Mouse (Mus musculus): ENCODE measurements around the gene Hebp2. TPM values are rescaled to one million over a fixed set of nuclear protein-coding genes. Genes with fewer than 3 reads are reported as not detected.
A peak's percentile ranks its signal among the peaks of the same experiment; 100 is the strongest.

Gene Hebp2
- polyA plus RNA-seq, 1 experiment = 14.3 TPM

DNA sequence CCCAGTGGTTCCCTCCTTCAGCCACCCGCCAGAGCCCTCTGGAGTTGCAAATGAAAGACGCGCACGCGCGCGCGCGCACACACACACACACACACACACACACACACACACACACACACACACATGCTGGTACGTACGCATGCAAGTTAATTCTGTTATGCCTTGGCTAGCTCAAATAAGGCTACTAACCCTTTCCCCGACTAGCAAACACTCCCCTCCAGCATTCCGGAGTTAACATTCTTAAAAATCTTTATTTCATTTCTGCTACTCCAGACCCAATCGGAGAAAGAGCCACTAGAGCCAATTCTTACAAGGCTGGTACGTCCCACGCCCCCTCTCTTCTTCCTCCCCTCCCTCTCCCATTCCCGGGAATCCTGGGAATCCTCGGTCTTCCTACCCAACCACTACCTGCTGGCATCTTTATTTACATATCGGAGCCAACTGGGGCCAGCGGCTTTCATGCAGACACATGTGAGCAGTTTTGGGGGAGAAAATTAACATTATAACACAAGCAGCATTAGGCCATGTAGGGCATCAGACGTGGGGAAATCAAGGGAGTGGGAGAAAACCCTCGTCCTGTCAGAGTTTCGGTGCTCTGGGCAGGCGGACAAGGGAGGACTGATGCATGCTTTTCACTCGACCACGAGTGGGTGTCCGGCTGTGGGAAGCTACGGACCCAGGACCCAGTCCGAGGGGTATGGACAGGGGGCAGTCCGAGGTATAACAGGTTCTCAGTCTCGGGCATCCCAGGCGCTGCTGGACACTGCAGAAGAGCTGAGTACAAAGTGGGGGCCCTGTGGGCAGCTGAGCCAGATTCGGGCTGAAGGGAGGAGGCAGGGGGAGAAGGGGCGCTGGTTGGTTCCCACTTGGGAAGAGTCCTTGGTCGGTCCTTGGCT is 3.7 kb upstream of the Hebp2 start:
- H3K4me1 ChIP-seq (ENCODE audit: control insufficient read depth, insufficient read depth, low read length) = no peaks in the 10 kb centered on the region
- H3K9me3 ChIP-seq (replicated peaks; ENCODE audit: control insufficient read depth, insufficient read depth, low read length, poor library complexity, severe bottlenecking) = no peaks in the 10 kb centered on the region
- 0 out of 2 replicates have a peak overlapping the region, but pooled peaks have one; percentile 4 for H3K4me3 ChIP-seq (ENCODE audit: low read depth, low read length)
- no peak overlapping the region for H3K9ac ChIP-seq (ENCODE audit: low read depth, poor library complexity, severe bottlenecking)
- no peak overlapping the region for H3K27ac ChIP-seq (ENCODE audit: insufficient read depth, low read length)
- H3K27me3 ChIP-seq (ENCODE audit: control insufficient read depth, insufficient read depth, low read length, poor library complexity, severe bottlenecking) = no peaks in the 10 kb centered on the region
- no peak for TF ChIP-seq POLR2A (IDR thresholded peaks at IDR 0.05; ENCODE audit: insufficient read depth, low read length)
- no peak for TF ChIP-seq CTCF (IDR thresholded peaks at IDR 0.05; ENCODE audit: low read depth, low read length)
- TF ChIP-seq EP300 (IDR thresholded peaks at IDR 0.05; ENCODE audit: insufficient read depth, low read depth, low read length) = no peak
- H3K36me3 ChIP-seq (ENCODE audit: control insufficient read depth, insufficient read depth, low read length, poor library complexity, severe bottlenecking) = no peaks in the 10 kb centered on the region

DNA sequence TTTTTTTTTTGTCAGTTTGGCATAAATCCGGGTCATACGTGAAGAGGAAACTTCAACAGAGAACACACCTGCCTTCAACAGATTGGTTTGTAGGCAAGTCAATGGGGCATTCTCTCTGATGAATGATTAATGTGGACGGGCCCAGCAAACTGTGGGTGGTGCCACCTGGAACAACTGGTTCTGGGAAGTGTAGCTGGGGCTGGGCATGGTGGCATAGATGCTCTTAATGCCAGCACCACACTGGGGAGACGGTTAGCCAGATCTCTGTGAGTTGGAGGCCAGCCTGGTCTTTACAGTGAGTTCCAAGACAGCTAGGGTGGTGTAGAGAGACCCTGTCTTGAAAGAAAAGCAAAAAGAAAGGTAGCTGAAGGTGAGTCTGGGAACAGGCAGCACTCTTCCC is 1.5 kb upstream of the Hebp2 start:
- TF ChIP-seq CTCF (IDR thresholded peaks at IDR 0.05; ENCODE audit: low read depth, low read length) (no peak), EP300 (IDR thresholded peaks at IDR 0.05; ENCODE audit: insufficient read depth, low read depth, low read length) (no peak), POLR2A (IDR thresholded peaks at IDR 0.05; ENCODE audit: insufficient read depth, low read length) (no peak)
- no peaks in the 10 kb centered on the region for H3K36me3 ChIP-seq (ENCODE audit: control insufficient read depth, insufficient read depth, low read length, poor library complexity, severe bottlenecking)
- H3K9me3 ChIP-seq (replicated peaks; ENCODE audit: control insufficient read depth, insufficient read depth, low read length, poor library complexity, severe bottlenecking) = no peaks in the 10 kb centered on the region
- H3K27ac ChIP-seq (ENCODE audit: insufficient read depth, low read length) = no peak overlapping the region
- no peak overlapping the region for H3K9ac ChIP-seq (ENCODE audit: low read depth, poor library complexity, severe bottlenecking)
- no peak overlapping the region for H3K4me3 ChIP-seq (ENCODE audit: low read depth, low read length)
- H3K27me3 ChIP-seq (ENCODE audit: control insufficient read depth, insufficient read depth, low read length, poor library complexity, severe bottlenecking) = no peaks in the 10 kb centered on the region
- H3K4me1 ChIP-seq (ENCODE audit: control insufficient read depth, insufficient read depth, low read length) = no peaks in the 10 kb centered on the region

DNA sequence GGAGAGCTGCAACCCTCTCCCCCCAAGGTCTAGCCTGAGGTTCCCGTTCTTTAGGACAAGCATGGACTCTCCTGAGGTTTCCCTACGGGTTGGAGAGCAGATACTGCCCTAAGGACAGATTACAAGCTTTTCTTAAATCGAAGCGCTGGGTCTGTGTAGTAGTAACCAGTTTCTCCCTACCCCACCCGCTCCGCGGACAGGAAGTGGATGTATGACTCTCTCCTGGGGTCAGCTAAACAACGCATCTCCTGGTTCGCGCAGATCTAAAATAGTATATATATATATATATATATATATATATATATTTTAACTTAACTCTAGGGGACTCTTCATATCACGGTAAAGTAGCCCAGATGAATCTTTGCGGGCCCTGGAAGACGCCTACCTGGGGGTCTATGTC is 567 bp downstream of the Hebp2 start:
- Histone ChIP-seq H3K27me3 (ENCODE audit: control insufficient read depth, insufficient read depth, low read length, poor library complexity, severe bottlenecking) (no peaks in the 10 kb centered on the region), H3K4me1 (ENCODE audit: control insufficient read depth, insufficient read depth, low read length) (no peaks in the 10 kb centered on the region), H3K9ac (ENCODE audit: low read depth, poor library complexity, severe bottlenecking) (peak overlapping the region; percentile 80), H3K9me3 (replicated peaks; ENCODE audit: control insufficient read depth, insufficient read depth, low read length, poor library complexity, severe bottlenecking) (no peaks in the 10 kb centered on the region), H3K4me3 (ENCODE audit: low read depth, low read length) (peak overlapping the region; percentile 57), H3K36me3 (ENCODE audit: control insufficient read depth, insufficient read depth, low read length, poor library complexity, severe bottlenecking) (no peaks in the 10 kb centered on the region), H3K27ac (ENCODE audit: insufficient read depth, low read length) (no peak overlapping the region)
- TF ChIP-seq POLR2A (IDR thresholded peaks at IDR 0.05; ENCODE audit: insufficient read depth, low read length) (no peak), CTCF (IDR thresholded peaks at IDR 0.05; ENCODE audit: low read depth, low read length) (no peak), EP300 (IDR thresholded peaks at IDR 0.05; ENCODE audit: insufficient read depth, low read depth, low read length) (no peak)

DNA sequence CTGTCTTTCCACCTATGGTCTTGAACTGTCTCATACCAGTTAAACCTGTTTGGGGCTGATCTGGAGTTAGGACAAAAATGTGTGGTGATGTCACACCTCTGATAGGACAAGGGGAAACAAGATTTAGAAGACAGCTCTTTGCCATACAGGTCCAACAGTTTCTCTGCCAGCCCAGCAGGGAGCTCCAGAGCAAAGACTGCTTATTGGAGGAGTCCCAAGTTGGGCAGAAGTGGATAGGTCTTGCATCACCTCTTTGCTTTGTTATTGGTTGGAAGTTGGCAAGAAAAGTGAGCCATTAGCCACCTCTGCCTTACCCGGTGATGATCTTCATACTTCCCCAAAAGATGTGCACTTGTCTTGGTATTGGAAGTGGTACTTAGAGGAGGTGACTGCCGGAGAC is 9.0 kb downstream of the Hebp2 start:
- H3K4me3 ChIP-seq (ENCODE audit: low read depth, low read length) = no peak overlapping the region
- no peaks in the 10 kb centered on the region for H3K4me1 ChIP-seq (ENCODE audit: control insufficient read depth, insufficient read depth, low read length)
- no peak overlapping the region for H3K27ac ChIP-seq (ENCODE audit: insufficient read depth, low read length)
- no peaks in the 10 kb centered on the region for H3K27me3 ChIP-seq (ENCODE audit: control insufficient read depth, insufficient read depth, low read length, poor library complexity, severe bottlenecking)
- no peak for TF ChIP-seq POLR2A (IDR thresholded peaks at IDR 0.05; ENCODE audit: insufficient read depth, low read length)
- no peak for TF ChIP-seq CTCF (IDR thresholded peaks at IDR 0.05; ENCODE audit: low read depth, low read length)
- TF ChIP-seq EP300 (IDR thresholded peaks at IDR 0.05; ENCODE audit: insufficient read depth, low read depth, low read length) = no peak
- H3K9me3 ChIP-seq (replicated peaks; ENCODE audit: control insufficient read depth, insufficient read depth, low read length, poor library complexity, severe bottlenecking) = no peaks in the 10 kb centered on the region
- no peaks in the 10 kb centered on the region for H3K36me3 ChIP-seq (ENCODE audit: control insufficient read depth, insufficient read depth, low read length, poor library complexity, severe bottlenecking)
- no peak overlapping the region for H3K9ac ChIP-seq (ENCODE audit: low read depth, poor library complexity, severe bottlenecking)

DNA sequence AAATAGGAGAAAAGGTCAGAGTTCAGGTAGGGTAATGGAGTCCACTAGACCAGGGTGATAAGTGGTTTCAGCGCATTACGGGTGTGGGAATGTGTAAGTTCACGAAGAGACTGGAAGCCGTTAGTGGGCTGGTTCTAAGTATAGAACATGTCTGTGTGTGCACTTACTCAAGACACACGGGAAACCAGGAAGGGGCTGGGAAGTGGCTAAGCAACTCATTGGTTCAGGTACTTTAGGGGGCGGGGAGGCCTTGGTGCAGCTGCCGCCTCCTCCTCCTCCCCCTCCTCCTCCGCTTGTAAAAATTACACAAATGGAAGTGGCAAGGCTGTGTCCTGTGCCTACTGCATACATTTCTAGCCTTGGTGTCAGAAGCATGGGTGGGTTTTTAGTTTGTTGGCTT is 13.6 kb downstream of the Hebp2 start:
- H3K4me1 ChIP-seq (ENCODE audit: control insufficient read depth, insufficient read depth, low read length) = no peaks in the 10 kb centered on the region
- no peaks in the 10 kb centered on the region for H3K36me3 ChIP-seq (ENCODE audit: control insufficient read depth, insufficient read depth, low read length, poor library complexity, severe bottlenecking)
- no peak for TF ChIP-seq CTCF (IDR thresholded peaks at IDR 0.05; ENCODE audit: low read depth, low read length)
- TF ChIP-seq EP300 (IDR thresholded peaks at IDR 0.05; ENCODE audit: insufficient read depth, low read depth, low read length) = no peak
- no peaks in the 10 kb centered on the region for H3K9me3 ChIP-seq (replicated peaks; ENCODE audit: control insufficient read depth, insufficient read depth, low read length, poor library complexity, severe bottlenecking)
- H3K27ac ChIP-seq (ENCODE audit: insufficient read depth, low read length) = no peak overlapping the region
- no peak overlapping the region for H3K9ac ChIP-seq (ENCODE audit: low read depth, poor library complexity, severe bottlenecking)
- no peak overlapping the region for H3K4me3 ChIP-seq (ENCODE audit: low read depth, low read length)
- H3K27me3 ChIP-seq (ENCODE audit: control insufficient read depth, insufficient read depth, low read length, poor library complexity, severe bottlenecking) = no peaks in the 10 kb centered on the region

DNA sequence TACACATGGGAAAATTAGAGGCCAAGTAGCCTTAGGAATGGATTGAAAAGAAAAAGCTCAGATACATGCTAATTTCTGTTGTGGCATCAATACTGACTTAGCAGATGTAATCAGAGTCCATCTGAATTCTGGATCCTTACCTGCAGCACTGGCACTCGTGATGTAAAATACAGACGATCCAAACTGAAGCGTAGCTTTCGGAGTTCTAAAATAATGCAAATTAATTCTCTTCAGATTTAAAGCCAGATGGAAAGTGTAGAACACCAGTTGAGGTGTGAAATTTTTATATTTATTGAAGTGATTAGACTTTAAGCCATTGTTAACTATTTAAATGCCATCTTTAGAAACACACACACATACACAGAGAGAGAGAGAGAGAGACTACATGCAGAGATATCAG is 15.7 kb downstream of the Hebp2 start:
- Histone ChIP-seq H3K27ac (ENCODE audit: insufficient read depth, low read length) (no peak overlapping the region), H3K36me3 (ENCODE audit: control insufficient read depth, insufficient read depth, low read length, poor library complexity, severe bottlenecking) (no peaks in the 10 kb centered on the region), H3K27me3 (ENCODE audit: control insufficient read depth, insufficient read depth, low read length, poor library complexity, severe bottlenecking) (no peaks in the 10 kb centered on the region)

More for the DNA sequence above, 15.7 kb downstream of the Hebp2 start:
- Histone ChIP-seq H3K4me3 (ENCODE audit: low read depth, low read length) (no peak overlapping the region), H3K4me1 (ENCODE audit: control insufficient read depth, insufficient read depth, low read length) (no peaks in the 10 kb centered on the region), H3K9ac (ENCODE audit: low read depth, poor library complexity, severe bottlenecking) (no peak overlapping the region), H3K9me3 (replicated peaks; ENCODE audit: control insufficient read depth, insufficient read depth, low read length, poor library complexity, severe bottlenecking) (no peaks in the 10 kb centered on the region)
- TF ChIP-seq POLR2A (IDR thresholded peaks at IDR 0.05; ENCODE audit: insufficient read depth, low read length) (no peak), EP300 (IDR thresholded peaks at IDR 0.05; ENCODE audit: insufficient read depth, low read depth, low read length) (no peak)
